Mouse (Mus musculus) heart, postnatal 25 days (tissue): Measurements from ENCODE around the gene Mpig6b. TPM values are rescaled to one million over a fixed set of nuclear protein-coding genes. Genes with fewer than 3 reads are reported as not detected.

Experiments
- DNase-seq: peaks from one replicate; pipeline ENCODE4 v3.0.0; 2022; ENCODE audit warnings: low spot score
- intact Hi-C: fragments of 180-260 bp; cut with DNase I; formaldehyde crosslinking; loops from one replicate; pipeline ENCODE4 v1.15.1; 2025
- total RNA-seq, 2 experiments: library from RNA; stranded (reverse); gene quantifications; 2 replicates each; pipeline ENCODE4 v1.2.3; 2021

Mpig6b gene
- total RNA-seq: under 1 TPM; 0.18 to 0.87 TPM

- no peak for DNase-seq
- intact Hi-C loops: no loop called here
Measured at GRCm38 (mm10) chr17:35066084-35066483, at the start of gene Mpig6b. TSS of gene Mpig6b (minus strand) at chr17:35066184.

GRCm38 (mm10) chr17:35115046-35116019 is 49.3 kb upstream of the Mpig6b start, which contains the start of gene Ly6g5b:
TSS of gene Ly6g5b (minus strand) at chr17:35115428.
- no peak for DNase-seq
- intact Hi-C loops: no loop called here

DNA sequence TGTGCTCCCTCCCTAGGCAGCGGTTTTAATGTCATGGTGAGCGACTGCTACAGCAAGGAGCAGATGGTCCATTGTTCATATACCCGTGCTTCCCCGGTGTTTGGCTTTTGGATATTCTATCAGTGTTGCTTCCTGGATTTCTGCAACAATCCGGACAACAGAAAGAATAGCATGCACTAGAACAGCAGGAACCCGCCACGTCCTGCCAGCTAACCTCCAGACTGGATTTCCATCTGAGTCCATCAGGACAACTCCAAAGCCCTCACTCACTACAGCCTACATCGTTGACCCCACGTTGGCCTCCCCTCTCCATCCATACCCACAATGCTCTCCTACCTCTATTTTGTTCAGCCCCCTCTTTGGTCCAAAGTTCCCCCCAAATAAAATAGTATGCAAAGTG is 45.8 kb upstream of the Mpig6b start:
- DNase-seq: no peak
- intact Hi-C loops: no loop called here

DNA sequence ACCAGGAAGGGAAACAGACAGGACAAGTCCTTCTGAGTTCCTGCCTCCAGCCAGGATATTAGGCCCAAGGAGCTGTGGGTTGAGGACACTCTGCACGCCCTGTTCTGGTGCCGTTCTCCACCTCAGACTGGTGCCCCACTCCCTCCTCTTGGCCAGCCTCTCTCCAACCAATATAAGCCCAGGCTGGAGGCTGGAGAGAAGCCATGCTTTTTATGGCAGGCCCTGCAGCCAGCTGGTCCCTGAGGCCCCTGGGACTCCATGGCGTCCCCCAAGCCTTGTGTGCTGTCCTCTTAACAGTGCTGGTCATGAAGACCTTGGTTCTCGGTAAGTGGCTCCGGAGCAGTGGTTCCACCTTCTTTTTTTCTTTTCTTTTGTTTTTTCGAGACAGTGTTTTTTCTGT is 42.1 kb upstream of the Mpig6b start, which contains the start of gene Ly6g5c:
Ly6g5c (plus strand) TSS at position 183 of the 400 bp plus-strand sequence.
- DNase-seq: no peak
- intact Hi-C loops: no loop called here

- intact Hi-C loops: loop anchor here (1.0 kb wide), 1 partner anchor 85 kb away; no protein-coding TSS in a partner anchor
- no peak for DNase-seq
Measured at GRCm38 (mm10) chr17:35106522-35106921, 40.5 kb upstream of the Mpig6b start.

GRCm38 (mm10) chr17:35105740-35106389 is 39.9 kb upstream of the Mpig6b start:
- intact Hi-C loops: loop anchor here (1.0 kb wide), 1 partner anchor 85 kb away; no protein-coding TSS in a partner anchor
- no peak for DNase-seq

DNA sequence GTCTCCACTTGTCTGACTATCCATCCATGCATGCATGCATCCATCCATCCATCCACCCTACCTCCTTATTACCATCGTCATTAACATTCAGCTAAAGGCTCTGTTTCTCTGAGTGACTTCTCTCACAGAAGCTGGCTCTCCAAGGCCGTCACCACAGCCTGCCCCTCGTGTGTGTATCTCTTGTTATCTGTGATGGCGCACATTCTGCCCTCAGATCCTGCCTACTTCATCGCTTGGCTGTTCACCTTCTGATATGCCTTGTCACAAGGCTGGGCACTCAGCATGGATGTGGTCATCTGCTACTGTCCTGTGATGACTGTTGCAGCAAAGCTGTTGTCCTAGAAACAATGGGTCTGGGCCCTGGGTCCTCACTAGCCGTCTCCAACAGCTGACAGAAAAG is 38.8 kb upstream of the Mpig6b start:
- DNase-seq: no peak
- intact Hi-C loops: no loop called here

- no peak for DNase-seq
- intact Hi-C loops: no loop called here
Measured at GRCm38 (mm10) chr17:35104079-35104478, 38.1 kb upstream of the Mpig6b start.

DNA sequence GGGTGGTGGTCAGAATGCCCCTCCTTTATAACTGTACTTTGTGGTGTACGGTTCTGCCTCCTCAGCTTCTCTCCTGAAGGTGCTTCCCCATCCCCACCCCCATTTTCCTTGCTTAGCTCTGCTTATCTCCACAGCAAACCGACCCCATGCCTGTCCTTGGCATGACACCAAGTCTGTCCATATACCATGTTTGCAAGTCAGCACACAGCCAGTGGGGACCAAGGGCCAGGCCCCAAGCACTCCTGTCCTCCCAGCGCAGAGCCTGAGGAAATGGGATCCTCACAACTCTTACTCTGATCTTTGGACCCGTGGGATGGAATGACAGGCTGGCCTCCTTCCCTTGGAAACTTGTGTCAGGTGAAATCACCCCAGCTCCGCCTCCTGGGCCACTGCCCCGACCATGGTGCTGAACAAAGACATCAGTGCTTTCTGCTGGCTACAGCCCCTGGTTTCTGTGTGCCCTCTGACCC is 37.3 kb upstream of the Mpig6b start:
- DNase-seq: no peak
- intact Hi-C loops: no loop called here

DNA sequence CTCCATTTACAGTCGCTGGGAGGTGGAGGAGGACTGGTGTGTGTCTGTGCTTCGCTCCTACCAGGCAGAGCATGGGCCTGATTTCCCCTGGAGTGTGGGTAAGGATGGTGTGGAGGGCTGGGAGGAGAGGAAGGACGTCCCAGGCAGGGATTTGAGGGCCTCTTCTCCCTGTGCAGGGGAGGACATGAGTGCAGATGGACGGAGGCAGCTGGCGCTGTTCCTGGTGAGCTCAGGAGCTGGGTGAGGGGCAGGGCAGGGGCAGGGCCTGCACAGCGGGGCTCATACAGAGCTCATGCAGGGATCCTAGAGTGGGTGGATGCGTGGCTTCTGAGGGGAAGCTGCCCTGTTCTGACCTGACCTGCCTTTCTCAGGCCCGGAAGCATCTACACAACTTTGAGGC is 36.3 kb upstream of the Mpig6b start:
- intact Hi-C loops: no loop called here
- DNase-seq: no peak

DNA sequence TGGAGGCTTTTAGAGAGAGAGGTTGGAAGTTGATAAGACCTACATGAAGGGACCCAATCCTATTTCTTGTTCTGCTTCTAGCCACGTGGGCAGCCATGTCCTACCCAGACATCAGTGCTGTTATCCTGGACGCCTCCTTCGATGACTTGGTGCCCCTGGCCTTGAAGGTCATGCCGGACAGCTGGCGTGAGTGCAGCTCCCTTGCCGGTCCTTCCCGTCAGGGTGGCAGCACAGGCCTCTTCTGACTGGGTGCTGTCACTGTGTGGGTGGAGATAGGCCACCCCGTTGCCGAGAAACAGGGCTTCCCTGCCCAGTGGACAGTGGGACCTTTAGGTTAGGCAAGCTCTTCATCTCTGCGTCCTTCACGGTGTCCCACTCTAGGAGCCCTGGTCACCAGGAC is 35.2 kb upstream of the Mpig6b start:
- intact Hi-C loops: no loop called here

GRCm38 (mm10) chr17:35100196-35100765 is 34.3 kb upstream of the Mpig6b start:
- intact Hi-C loops: no loop called here
- DNase-seq: no peak

More for the DNA sequence above, 35.2 kb upstream of the Mpig6b start:
- DNase-seq: no peak

DNA sequence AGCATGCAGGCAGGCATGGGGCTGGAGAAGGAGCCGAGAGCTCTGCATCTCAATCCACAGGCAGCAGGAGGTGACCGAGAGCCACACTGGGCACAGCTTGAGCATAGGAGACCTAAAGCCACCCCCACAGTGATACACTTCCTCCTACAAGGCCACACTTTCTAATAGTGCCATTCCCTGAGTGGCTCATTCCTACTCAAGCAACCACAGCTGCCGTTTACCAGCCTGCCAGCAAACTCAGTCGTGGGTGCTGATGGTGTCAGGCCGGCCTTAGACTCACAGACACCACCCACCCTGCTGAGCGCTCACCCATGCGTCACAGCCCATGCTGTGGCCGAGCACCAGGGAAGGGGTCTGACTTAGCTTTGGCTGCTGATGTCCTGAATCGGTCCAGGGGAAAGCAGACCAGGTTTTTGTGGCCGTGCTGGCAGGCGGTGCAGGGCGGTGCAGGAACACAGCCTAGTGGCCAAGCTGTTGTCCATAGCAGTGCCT is 31.2 kb upstream of the Mpig6b start:
- intact Hi-C loops: no loop called here
- DNase-seq: no peak

GRCm38 (mm10) chr17:35096597-35096996 is 30.6 kb upstream of the Mpig6b start:
- no peak for DNase-seq
- intact Hi-C loops: no loop called here

DNA sequence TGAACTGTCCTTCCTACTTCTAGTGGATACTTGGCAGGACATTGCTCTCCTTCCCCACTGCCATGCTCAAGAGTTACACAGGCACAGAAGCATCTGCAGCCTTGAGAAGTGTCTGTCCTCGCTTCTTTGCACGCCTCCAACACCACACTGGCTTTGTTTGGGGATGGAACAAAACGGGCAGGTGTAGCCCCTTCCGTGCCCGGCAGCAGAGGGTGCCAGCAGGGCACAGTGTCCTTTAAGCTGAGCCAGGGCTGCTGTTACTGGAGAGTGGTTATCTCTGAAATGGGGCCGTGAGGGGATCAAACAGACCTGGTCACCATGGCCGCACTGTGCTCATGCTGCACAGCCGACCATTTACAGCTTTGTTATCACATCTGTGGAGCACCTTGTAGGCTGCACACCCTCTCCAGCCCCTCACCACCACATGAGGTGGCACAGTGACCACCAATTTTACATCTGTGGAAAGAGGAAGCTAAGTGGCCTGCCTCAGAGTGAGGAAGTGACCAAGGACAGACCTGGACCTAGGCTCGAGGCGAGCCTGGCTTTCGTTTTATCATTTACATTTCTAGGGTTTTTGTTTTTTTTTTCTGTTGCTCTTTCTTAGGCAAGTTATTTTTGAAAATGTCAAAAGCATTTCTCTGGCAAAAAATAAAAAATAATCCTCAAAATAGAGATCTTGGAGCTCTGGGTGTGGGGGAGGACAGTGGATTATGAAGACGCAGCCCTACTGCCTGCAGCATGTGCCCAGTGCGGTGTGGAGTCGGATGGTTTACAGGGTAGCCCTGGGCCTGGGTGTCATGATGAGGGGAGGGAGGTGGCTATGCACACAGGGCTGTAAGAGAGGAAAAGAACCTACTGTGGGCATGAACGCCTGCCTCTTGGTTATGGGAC is 28.7 kb upstream of the Mpig6b start:
- intact Hi-C loops: no loop called here
- no peak for DNase-seq

DNA sequence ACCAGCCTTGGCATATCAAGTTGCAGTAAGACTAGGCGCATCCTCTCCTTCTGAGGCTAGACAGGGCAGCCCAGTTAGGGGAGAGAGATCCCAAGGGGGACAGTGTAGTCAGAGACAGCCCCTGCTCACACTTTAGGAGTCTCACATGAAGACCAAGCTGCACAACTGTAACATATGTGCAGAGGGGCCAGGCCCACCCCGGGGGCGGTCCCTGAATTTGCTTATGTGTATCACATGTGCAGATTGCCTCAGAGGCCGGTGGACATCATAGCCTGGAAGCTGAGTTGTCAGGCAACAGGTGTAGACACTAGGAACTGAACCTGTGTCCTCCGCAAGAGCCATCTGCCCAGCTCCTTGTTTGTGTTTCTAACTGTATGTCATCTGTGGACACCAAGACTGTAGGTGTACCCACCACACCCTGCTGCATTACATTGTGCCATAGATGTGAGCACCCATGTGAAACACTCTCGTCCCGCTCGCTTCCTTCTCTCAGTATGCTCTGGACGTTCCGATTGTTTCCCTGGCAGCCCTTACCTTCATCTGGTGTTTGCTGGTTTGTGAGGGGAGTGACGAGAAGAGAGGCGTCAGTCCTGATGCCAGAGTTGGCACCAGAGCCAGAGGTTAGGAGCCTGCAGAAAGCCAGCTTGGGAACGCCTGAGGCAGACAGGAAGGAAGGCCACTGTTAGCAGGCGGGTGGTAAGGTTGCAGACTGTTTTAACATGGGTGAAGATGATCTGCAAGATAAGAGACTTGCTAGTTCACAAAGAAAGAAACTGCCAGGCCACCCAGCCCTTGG is 26.6 kb upstream of the Mpig6b start:
- intact Hi-C loops: no loop called here
- no peak for DNase-seq

DNA sequence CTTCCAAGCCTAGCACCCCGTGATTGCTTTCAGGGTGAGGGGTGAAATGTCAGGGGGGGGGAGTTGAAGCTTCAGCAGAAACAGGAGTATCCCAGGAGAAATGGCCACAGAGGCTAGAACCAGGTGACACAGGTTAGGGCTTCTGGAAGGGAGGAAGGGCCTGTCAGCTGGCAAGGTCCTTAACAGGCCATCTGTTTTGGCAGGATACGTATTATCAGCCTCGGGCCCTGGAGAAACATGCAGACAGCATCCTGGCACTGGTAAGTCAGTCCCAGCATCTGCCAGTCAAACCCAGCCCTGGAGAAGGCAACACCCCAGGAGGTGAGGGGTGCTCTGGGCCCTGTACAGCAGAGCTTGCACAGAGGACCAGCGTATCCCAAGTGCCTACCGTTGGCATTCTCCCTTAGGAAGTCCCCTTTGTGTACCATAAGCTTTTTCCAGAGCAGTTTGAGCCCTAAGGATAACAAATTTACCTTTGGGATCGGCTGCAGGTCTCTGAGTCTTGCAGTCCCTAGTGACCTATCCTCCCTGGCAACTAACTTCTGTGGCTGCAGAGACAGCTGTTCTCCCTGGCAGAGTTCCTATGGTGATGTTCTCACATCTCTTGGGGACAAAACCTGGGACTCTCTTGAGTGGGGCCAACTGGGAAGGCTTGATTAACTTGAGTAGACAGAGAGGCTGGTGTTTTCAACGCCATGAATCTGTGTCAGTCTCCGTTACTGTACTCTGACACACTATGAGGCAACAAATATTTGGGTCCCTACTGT is 24.4 kb upstream of the Mpig6b start:
- intact Hi-C loops: no loop called here
- no peak for DNase-seq
